Mouse (Mus musculus): ENCODE results near the gene Rapsn.

Gene Rapsn

DNA sequence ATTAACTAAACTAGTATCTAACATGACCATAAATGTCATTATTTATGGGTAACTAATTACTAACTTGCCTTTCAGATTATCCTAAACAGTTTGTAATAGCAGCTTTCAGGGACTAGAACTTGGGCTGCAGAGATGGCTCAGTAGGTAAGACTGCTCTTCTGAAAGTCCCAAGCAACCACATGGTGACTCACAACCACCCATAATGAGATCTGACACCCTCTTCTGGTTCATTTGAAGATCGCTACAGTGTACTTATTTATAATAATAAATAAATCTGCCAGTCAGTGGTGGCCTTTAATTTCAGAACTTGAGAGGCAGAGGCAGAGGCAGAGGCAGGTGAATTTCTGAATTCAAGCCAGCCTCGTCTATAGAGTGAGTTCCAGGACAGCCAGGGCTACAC, 17.3 kb downstream of the Rapsn start:
- in situ Hi-C loops (cut with MboI; ENCODE audit: unreplicated experiment in 2 of 2), result loop anchor here (10.0 kb wide), 1 partner anchor 578 kb away; no protein-coding TSS in a partner anchor

DNA sequence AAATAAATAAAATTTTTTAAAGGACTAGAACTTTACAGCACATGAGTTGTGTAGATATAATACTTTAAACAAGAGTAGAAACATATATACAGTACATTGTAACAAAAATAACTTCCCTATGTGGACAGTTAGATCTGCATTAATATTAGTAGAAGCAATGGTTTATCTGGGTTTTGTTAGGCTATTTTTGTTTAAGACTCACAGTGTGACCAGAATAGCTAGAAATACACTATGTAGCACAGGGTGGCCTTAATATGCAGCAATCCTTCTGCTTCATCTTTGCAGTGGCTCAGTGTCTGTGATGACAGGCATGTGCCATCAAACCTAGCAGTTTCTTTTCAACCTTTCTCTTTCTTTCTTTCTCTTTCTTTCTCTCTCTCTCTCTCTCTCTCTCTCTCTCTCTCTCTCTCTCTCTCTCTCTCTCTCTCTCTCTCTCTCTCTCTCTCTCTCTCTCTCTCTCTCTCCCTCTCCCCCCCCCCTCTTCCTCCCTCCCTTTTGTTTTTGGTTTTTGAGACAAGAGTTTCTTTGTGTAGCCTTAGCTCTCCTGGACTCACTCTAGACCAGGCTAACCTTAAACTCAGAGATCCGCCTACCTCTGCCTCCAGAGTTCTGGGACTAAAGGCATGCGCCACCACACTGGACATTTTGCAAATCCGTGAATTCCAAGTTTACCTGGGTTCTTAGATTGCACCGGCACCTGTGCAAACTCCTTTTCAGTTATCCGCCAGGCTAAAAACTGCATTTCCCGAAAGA, 17.9 kb downstream of the Rapsn start:
- in situ Hi-C loops (cut with MboI; ENCODE audit: unreplicated experiment in 2 of 2), result loop anchor here (10.0 kb wide), 1 partner anchor 579 kb away; no protein-coding TSS in a partner anchor

GRCm38 (mm10) chr2:91053934-91054382, 18.5 kb downstream of the Rapsn start, which contains the start of gene Psmc3:
Gene Psmc3 (plus strand): TSS chr2:91054009.
- in situ Hi-C loops (cut with MboI; ENCODE audit: unreplicated experiment in 2 of 2), result loop anchor here (10.0 kb wide), 1 partner anchor 579 kb away; no protein-coding TSS in a partner anchor

GRCm38 (mm10) chr2:91058435-91058834, 23.0 kb downstream of the Rapsn start:
- in situ Hi-C loops (cut with MboI; ENCODE audit: unreplicated experiment in 2 of 2), result loop anchor here (5.0 to 10.0 kb wide), 2 partner anchors 196 to 584 kb away; no protein-coding TSS in a partner anchor

- in situ Hi-C loops (cut with MboI; ENCODE audit: unreplicated experiment in 2 of 2), result loop anchor here (5.0 to 10.0 kb wide), 2 partner anchors 197 to 585 kb away; no protein-coding TSS in a partner anchor
Measured at GRCm38 (mm10) chr2:91059376-91059775, 24.0 kb downstream of the Rapsn start.

DNA sequence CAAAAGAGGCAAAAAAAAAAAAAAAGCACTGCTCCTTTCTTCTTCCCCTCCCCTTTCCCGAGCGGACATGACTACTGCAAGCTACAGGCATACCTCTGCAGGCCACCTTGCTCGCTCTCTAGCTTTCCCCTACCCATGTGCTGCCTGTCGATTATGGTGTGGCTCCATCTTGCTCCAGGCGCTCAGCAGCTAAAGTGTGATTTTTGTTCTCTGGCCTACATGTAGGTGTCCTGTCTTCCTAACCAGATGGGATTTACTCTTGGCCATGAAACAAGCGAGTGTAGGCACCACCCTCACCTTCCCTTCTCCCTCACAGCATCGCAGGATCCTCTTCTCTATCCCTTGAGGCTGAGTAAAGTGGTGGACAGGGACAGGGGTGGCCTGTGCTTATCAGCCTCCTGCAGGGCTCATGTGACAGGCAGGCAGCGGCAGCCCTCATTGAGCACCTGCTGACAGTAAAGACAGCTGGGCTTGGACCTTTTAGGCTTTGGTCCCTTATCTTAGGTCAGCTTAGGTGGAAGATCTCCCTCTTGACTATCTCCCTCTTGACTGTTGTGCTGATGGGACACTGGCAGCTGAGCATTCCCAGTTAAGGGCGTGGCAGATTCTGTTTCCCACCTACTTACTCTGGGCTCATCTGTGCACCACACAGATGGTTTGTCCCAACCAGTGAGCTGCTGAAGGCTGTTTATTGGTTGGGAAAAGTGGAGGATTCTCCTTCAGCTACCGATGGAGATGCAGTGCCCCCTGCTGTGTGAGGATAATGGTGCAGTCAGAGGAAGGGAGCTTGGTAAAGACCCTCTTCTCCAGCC, 25.3 kb downstream of the Rapsn start:
- in situ Hi-C loops (cut with MboI; ENCODE audit: unreplicated experiment in 2 of 2), result loop anchor here in 1 of 2 experiments (5.0 kb wide), 1 partner anchor 193 kb away; no protein-coding TSS in a partner anchor

DNA sequence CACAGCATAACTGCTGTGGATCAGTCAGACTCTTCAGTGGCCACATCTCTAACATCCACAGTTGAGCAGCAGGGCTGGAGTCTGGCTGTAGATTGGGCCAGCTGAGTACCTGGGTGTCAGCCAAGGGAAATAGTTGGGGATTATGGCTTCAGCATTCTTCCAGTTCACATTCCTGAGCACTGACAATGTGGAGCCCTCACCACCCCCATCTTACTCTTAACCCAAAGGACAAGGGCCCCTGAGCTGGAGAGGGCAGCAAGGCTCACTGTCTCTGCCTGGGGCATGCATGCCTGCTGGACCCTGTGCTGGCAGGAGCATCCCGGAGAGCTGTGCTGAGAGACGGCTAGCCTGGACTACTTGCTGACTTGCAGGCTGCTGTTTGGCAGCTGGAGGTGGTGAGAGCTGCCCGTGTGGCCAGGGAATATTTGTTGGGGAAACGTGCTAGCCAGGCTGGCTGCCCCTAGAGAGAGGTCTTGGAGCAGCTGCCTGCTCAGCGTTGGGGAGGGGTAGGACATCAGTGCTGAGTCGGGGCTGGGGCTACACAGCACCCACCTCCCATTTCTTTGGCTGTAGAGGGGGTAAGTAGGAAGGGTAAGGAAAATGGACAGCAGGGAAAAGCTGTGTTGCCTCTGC, 26.5 kb downstream of the Rapsn start:
- in situ Hi-C loops (cut with MboI; ENCODE audit: unreplicated experiment in 2 of 2), result loop anchor here in 1 of 2 experiments (5.0 kb wide), 1 partner anchor 195 kb away; no protein-coding TSS in a partner anchor

DNA sequence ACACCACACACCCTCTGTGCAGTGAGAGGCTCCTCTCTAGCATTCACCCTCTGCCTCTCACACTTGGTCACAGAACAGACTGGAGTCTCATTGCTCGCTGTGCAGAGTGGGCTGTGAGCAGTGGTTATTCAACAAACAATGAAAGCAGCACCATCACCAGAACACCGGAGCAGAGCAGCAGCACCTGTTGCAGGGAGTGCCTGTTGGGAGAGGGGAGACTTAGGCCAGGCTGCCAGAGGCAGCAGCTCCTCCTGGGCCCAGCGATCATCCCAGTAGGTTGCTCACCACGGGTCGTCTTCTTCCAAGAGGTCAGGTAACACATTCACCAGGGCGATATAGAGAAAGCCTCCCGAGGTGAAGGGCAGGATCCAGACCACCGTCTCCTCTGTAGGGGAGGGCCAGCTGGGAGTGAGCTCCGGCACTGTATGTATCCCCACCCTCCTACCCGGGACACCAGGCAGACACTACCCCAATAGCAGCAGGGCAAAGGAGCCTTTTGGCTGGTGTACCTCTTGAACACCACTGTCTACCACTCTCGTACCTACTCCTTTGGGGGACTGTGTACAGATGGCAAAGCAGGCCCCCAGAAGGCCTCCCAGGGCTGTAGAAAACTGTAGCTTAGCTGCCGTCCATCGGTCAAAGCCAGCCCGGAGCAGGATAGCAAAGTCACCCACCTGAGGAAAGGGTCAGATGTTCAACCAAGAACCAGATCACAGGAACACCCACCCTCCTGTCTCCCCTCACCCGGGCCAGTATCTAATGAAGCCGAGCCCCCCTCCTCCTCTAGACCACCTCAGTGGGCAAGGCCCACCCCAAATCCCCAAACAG, 27.6 kb downstream of the Rapsn start:
- in situ Hi-C loops (cut with MboI; ENCODE audit: unreplicated experiment in 2 of 2), result loop anchor here in 1 of 2 experiments (5.0 kb wide), 1 partner anchor 196 kb away; no protein-coding TSS in a partner anchor

GRCm38 (mm10) chr2:91064211-91064610, 28.8 kb downstream of the Rapsn start:
- in situ Hi-C loops (cut with MboI; ENCODE audit: unreplicated experiment in 2 of 2), result loop anchor here in 1 of 2 experiments (5.0 kb wide), 1 partner anchor 197 kb away; no protein-coding TSS in a partner anchor

DNA sequence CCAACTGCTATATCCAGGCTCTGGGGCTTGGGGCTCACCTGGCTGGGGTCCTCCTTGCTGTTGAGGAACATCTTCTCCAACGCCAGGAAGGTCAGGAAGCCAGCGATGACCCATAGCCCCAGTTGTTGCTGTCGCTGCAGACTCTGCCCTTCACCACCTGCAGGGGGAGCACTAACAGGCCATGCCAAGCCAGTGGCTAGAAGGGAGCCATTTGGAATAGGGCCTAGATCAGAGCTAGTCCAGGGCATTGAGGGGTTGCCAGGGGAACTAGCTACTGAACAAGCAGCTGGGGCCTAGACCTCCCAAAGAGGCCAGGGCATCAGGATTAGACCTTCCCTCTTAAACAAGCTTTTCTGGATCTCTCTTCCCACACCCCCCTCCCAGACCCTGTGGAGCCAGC, 30.1 kb downstream of the Rapsn start:
- in situ Hi-C loops (cut with MboI; ENCODE audit: unreplicated experiment in 2 of 2), result loop anchor here (5.0 kb wide), 2 partner anchors 37 to 127 kb away; no protein-coding TSS in a partner anchor

- in situ Hi-C loops (cut with MboI; ENCODE audit: unreplicated experiment in 2 of 2), result loop anchor here (5.0 kb wide), 2 partner anchors 36 to 126 kb away; no protein-coding TSS in a partner anchor
Measured at GRCm38 (mm10) chr2:91066455-91066854, 31.0 kb downstream of the Rapsn start.

DNA sequence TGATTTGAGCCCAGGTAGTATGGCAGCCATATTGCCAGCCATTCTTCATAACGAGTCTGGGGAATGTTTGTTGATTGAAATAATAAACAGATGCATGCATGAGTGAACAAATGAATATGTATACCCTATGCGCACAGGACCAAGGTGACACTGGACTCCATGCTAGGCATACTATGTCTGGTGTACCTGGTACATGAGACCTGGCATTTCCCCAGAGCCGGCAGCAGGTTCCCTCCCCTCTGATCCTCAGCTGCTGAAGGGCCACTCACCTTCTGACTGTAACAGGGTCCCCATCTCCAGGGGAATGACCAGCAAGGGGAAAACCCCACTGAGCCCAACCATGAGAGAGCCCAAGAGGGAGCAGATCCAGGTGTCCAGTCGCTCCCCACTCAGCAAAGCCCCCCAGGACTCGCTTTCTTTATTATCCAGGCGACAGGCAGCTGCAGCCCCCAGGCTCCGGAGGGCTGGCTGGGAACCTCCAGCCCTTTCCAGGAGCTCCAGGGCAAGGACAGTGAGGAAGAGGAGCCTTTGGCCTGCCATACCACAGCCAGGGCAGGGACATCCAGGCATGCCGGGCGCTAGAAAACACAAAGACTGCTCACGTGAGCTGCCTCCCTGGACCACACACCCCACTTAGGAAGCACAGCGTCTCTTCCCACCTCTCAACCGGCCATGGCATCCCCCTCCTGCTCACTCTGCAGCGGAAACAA, 32.9 kb downstream of the Rapsn start:
- in situ Hi-C loops (cut with MboI; ENCODE audit: unreplicated experiment in 2 of 2), result loop anchor here (5.0 kb wide), 2 partner anchors 34 to 124 kb away; no protein-coding TSS in a partner anchor

- in situ Hi-C loops (cut with MboI; ENCODE audit: unreplicated experiment in 2 of 2), result loop anchor here (5.0 kb wide), 2 partner anchors 33 to 123 kb away; no protein-coding TSS in a partner anchor
Measured at GRCm38 (mm10) chr2:91068872-91069165, 33.4 kb downstream of the Rapsn start.

- in situ Hi-C loops (cut with MboI; ENCODE audit: unreplicated experiment in 2 of 2), result loop anchor here (5.0 kb wide), 2 partner anchors 33 to 123 kb away; no protein-coding TSS in a partner anchor
Measured at GRCm38 (mm10) chr2:91069306-91070000, 34.0 kb downstream of the Rapsn start.

DNA sequence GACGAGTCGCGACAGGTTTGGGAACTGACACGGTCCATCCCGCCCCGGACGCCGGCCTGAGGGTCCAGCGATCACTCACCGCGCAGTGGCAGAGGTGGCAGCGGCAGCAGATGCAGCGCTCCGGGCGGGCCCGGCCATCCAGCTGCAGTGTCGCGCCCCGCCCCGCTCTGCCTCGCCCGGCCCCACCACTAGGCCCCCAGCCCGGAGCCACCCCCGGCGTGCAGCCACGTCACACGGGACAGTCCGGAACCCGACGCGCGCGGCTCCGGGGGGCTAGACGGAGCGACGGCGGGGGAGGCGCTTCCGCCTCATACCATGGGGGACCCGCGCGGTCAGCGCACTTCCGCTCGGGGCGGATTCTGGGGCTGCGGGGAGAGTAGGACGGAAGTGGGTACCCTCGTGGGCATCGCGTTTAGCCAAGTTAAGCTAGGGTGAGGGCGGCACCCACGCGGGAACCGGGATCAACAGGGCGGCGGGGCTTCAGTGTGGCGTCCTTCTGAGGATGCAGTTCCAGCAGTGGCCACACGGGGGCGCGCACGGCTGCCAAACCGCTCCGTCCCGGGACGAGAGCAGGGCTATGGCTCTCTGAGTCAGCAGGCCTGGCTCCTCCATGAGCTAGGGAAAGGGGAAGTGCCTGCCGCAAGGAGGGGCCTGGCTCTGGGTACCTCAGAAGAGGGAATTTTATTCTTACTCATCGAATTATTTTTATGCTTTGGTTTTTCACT, 34.8 kb downstream of the Rapsn start, which contains the start of gene Slc39a13:
Gene Slc39a13 (minus strand): TSS at position 342 of the 725 bp plus-strand sequence.
- in situ Hi-C loops (cut with MboI; ENCODE audit: unreplicated experiment in 2 of 2), result no loop called here

DNA sequence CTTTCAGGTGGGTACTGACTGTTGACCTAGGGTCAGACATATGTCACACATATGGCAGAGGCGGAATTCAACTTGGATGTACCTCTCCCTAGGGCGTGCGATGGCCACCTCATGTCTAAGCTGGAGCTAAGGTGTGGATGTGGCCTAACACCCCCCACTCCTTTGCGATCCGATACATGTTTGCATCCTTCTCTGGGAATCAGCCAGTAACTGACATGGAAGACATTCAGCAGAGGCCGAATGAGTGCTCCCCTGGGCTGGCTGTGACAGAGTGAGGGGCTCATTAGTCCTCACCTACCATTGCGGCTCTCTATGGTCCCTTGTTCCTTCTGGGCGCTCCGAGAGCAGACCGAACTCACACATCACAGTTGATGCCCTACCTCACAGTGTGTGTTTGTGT, 35.6 kb downstream of the Rapsn start:
- in situ Hi-C loops (cut with MboI; ENCODE audit: unreplicated experiment in 2 of 2), result no loop called here

DNA sequence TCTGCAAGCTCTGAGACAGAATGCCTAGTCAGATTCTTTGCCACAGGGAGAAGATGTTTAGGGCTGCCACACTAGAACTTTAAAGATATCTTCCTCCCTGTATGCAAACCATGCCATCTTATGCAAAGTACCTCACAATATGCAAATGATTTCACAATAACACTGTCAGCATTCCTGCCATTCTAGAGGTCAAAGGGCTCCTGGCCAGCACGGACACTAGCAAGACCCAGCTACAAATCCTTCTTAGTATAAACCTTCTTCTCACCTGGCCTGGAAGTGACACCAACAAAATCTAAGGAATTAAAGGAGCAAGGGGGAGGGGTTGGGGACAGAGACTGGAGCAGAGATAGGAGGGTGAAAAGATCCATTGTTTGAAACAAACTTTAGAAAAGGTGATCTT, 36.7 kb downstream of the Rapsn start:
- in situ Hi-C loops (cut with MboI; ENCODE audit: unreplicated experiment in 2 of 2), result no loop called here

Data from v-Abl transformed pro-B cells (cell line).